Mouse (Mus musculus) megakaryocyte, embryonic 14.5 days (primary cell): ENCODE data around the gene Cxcl10.

Source experiments
- FLI1 ChIP-seq: IDR thresholded peaks from 2 replicates; pipeline ENCODE4 v1.6.1; 2012; ENCODE audit warnings: low read length, inconsistent platforms, mixed read lengths
- GATA1 ChIP-seq: IDR thresholded peaks from 3 replicates; pipeline ENCODE4 v1.6.1; 2012; ENCODE audit warnings: mixed read lengths, low read length, inconsistent platforms, borderline replicate concordance

DNA sequence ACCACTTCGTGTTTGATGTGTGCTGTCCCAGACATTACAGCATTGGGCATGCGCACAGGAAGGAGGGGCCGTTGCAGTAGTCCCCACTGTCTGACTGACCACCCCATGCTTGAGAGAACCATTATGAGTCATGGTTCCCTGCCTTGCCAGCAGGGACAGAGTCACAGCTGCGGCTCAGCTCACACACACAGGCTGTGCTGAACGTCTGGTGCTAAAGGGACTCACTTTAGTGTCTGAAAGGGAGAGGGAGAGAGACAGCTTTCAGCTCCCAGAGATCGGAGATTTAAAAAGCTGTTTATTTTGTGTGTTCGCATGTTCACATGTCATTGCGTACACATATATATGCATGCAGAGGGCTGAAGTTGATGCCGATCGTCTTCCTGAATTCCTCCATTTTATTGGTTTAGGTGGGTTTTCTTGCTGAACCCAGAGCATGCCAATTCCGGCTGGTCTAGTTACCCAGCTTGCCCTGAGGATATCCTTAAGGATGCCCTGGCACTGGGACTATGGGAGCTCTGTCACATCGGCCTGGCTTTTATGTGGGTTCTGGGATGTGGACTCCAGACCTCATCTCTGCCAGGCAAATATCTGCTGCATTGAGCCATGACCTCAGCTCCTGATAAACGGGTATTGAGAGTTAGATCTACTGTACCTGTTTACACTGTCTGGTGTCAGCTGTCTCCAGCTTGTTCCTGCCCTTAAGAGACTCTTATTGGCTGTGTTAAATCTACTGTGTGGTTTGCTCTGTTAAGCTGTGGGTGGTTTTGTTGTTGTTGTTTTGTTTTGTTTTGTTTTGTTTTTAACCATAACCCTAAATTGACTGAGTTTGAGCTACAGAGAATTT is 20.7 kb upstream of the Cxcl10 start:
- TF ChIP-seq FLI1 = no peak
- no peak for TF ChIP-seq GATA1
